Mouse (Mus musculus) lung, postnatal 0 days (tissue): ENCODE measurements around the gene Fgd2.

Experiments used
- CTCF ChIP-seq: IDR thresholded peaks from 2 replicates; pipeline ENCODE4 v1.5.1; 2016; ENCODE audit warnings: antibody characterized with exemption, mild to moderate bottlenecking
- EP300 ChIP-seq: IDR thresholded peaks from 2 replicates; pipeline ENCODE4 v1.6.1; 2016; ENCODE audit warnings: antibody characterized with exemption, mild to moderate bottlenecking, control low read depth

DNA sequence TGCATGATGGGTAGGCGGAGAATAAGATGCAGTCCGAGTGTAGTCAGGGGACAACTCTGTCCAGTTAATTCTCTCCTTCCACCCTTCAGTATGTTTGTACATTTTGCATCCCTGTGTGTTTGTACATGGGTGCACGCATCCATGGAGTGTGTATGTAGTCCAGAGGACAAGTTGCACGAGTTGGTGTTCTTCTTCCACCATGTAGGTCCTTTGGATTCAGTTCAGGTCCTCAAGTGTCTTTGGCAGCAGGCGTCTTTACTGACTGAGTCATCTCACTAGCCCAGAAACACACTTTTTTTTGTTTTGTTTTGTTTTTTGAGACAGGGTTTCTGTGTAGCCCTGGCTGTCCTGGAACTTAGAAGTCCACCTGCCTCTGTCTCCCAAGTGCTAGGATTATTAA is 17.5 kb upstream of the Fgd2 start:
- no peak for TF ChIP-seq EP300
- no peak for TF ChIP-seq CTCF
